Mouse (Mus musculus) liver, embryonic 11.5 days (tissue): ENCODE data around the gene Mtmr2. TPM values are rescaled to one million over a fixed set of nuclear protein-coding genes. Genes with fewer than 3 reads are reported as not detected.

Experiments
- ATAC-seq: fragments of 200-750 bp; cut with Nextera tagmentation; replicated peaks from 2 replicates; pipeline ENCODE4 v1.8.0; 2017; ENCODE audit warnings: moderate number of reproducible peaks, mild to moderate bottlenecking, moderate TSS enrichment, moderate library complexity; ENCODE audit not compliant: low FRiP score
- DNase-seq: peaks from one replicate; pipeline ENCODE4 v3.0.0-alpha.2; 2017; ENCODE audit warnings: low spot score
- H3K27ac ChIP-seq: fragments of 300-500 bp; sonication (generic); 2 replicates; pipeline ENCODE4 v1.5.1; 2014; ENCODE audit warnings: mild to moderate bottlenecking, low read depth, low read length, control low read depth
- H3K27me3 ChIP-seq: fragments of 300-500 bp; sonication (generic); replicated peaks from 2 replicates; pipeline ENCODE4 v1.6.1; 2014; ENCODE audit warnings: low read length, mixed read lengths; ENCODE audit not compliant: control insufficient read depth, insufficient read depth
- H3K36me3 ChIP-seq: fragments of 300-500 bp; sonication (generic); 2 replicates; pipeline ENCODE4 v1.6.1; 2014; ENCODE audit warnings: mild to moderate bottlenecking, low read length, moderate library complexity, mixed read lengths; ENCODE audit not compliant: control insufficient read depth, insufficient read depth
- H3K4me1 ChIP-seq: fragments of 300-500 bp; sonication (generic); replicated peaks from 2 replicates; pipeline ENCODE4 v1.6.1; 2014; ENCODE audit warnings: low read length, mixed read lengths; ENCODE audit not compliant: control insufficient read depth, insufficient read depth
- H3K4me2 ChIP-seq: fragments of 300-500 bp; sonication (generic); 2 replicates; pipeline ENCODE4 v1.6.1; 2014; ENCODE audit warnings: mild to moderate bottlenecking, control low read depth, moderate library complexity
- H3K4me3 ChIP-seq: fragments of 300-500 bp; sonication (generic); 2 replicates; pipeline ENCODE4 v1.5.1; 2014; ENCODE audit warnings: low read depth, low read length, control low read depth
- H3K9ac ChIP-seq: fragments of 300-500 bp; sonication (generic); 2 replicates; pipeline ENCODE4 v1.6.1; 2014; ENCODE audit warnings: low read depth, low read length, control low read depth
- H3K9me3 ChIP-seq: fragments of 300-500 bp; sonication (generic); 2 replicates; pipeline ENCODE4 v1.6.1; 2016; ENCODE audit warnings: low read length, inconsistent platforms, mixed read lengths; ENCODE audit not compliant: control insufficient read depth
- WGBS: fragments of 180-500 bp; shearing (Covaris S2); extraction: QIAGEN DNeasy Blood & Tissue Kit; methylation state at CpG from one replicate; pipeline ENCODE4 v1.1.7; 2014; 5-methylcytosine and 5-hydroxymethylcytosine counted together
- polyA plus RNA-seq: library from polyadenylated mRNA; unstranded; fragments of >200 nt; fragmentation: Nextera tagmentation; extraction: Ambion mirVana; gene quantifications from 2 replicates; pipeline ENCODE4 v1.2.1, GENCODE M21; 2014

The Mtmr2 gene
- polyA plus RNA-seq, 1 experiment from 2014 or later = 53.2 TPM

- DNase-seq = no peak
- H3K4me3 ChIP-seq = no peak overlapping the region
- H3K27me3 ChIP-seq = no peaks in the 10 kb centered on the region
- H3K4me2 ChIP-seq = no peak overlapping the region
- no peak overlapping the region for H3K27ac ChIP-seq
- no peaks in the 10 kb centered on the region for H3K9me3 ChIP-seq
- peaks cover 3% of the 10 kb centered on the region; the same call in 1 of the 2 replicates for H3K36me3 ChIP-seq
- H3K9ac ChIP-seq = no peak overlapping the region
- 78% methylated on average over 3 of the region's 3 CpGs for WGBS
- H3K4me1 ChIP-seq = no peaks in the 10 kb centered on the region
- no peak for ATAC-seq
These were observed 99.4 kb downstream of the Mtmr2 start for GRCm38 (mm10) chr9:13847591-13847990.

DNA sequence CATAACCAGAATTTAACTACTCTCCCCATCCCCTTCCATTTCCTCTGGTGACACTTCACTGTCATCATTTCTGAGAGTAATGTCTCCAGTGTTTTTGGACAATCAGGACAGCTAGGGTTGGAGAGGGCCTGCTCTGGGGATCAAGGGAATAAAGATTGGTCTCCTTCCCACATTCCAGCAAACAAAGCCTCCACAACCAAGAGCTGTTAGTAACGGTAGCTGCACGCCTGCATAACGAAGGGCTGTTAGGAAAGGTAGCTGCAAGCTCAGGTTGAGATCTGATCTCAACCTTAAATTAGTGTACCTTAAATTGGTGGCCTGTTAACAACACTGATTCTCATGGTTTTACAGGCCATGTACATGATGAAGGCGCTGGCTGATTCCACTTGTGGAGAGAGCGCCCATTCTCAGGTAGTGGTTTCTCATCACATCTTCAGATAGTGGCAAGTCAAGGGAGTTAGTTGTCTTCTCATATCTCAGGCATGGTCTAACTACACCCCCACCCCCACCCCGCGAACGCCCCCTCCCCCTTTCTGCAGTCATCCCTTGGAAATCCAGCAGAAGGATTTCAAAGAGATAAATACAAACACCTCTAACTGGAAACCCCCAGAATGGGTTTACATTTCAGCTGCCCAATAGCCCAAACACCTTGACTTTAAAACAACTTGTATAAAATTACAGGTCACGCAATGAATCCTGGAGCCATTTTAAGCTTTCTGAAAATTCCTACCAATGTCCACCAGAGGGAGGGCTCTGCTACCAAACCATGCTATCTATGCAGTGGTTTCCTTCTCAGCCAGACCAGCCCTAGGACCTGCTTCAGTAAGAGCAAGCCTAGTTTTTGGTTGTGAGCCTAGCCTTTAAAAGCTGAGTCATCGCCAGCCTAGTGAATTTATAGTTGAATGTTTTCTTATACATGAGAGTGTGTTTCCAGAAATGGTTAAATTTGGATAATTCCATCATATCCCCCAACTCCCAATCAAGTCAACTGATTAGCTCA lies 100.6 kb downstream of the Mtmr2 start:
- ATAC-seq = peak; percentile 65; the same call in 1 of the 2 replicates
- H3K36me3 ChIP-seq = no peaks in the 10 kb centered on the region; the same call in 1 of the 2 replicates

GRCm38 (mm10) chr9:13853876-13854275 lies 105.7 kb downstream of the Mtmr2 start:
- Histone ChIP-seq H3K4me2 (no peak overlapping the region), H3K9me3 (no peaks in the 10 kb centered on the region), H3K4me1 (no peaks in the 10 kb centered on the region), H3K27ac (no peak overlapping the region), H3K9ac (no peak overlapping the region), H3K27me3 (no peaks in the 10 kb centered on the region), H3K36me3 (no peaks in the 10 kb centered on the region), H3K4me3 (no peak overlapping the region)
- no peak for ATAC-seq
- DNase-seq = no peak
- 43% methylated on average over 3 of the region's 3 CpGs for WGBS

More for the DNA sequence above, 100.6 kb downstream of the Mtmr2 start:
- Histone ChIP-seq H3K4me1 (no peaks in the 10 kb centered on the region), H3K27ac (no peak overlapping the region), H3K9ac (no peak overlapping the region), H3K27me3 (no peaks in the 10 kb centered on the region), H3K9me3 (no peaks in the 10 kb centered on the region), H3K4me3 (no peak overlapping the region), H3K4me2 (no peak overlapping the region)
- DNase-seq = no peak
- 83% methylated on average over 10 of the region's 10 CpGs for WGBS

Other genes starting within 250 kb of the Mtmr2 start
- 55.9 and 62.8 TPM in 2 replicates for gene Cep57, start 78.7 kb downstream of the Mtmr2 start, polyA plus RNA-seq
- gene Fam76b, start 79.3 kb downstream of the Mtmr2 start, polyA plus RNA-seq = 20.5 and 21.5 TPM in 2 replicates